Mouse (Mus musculus): ENCODE results near the gene Eif3a. TPM values are rescaled to one million over a fixed set of nuclear protein-coding genes. Genes with fewer than 3 reads are reported as not detected.

Eif3a gene
- polyA plus RNA-seq, 1 experiment from 2014 or later: 74.4 TPM

DNA sequence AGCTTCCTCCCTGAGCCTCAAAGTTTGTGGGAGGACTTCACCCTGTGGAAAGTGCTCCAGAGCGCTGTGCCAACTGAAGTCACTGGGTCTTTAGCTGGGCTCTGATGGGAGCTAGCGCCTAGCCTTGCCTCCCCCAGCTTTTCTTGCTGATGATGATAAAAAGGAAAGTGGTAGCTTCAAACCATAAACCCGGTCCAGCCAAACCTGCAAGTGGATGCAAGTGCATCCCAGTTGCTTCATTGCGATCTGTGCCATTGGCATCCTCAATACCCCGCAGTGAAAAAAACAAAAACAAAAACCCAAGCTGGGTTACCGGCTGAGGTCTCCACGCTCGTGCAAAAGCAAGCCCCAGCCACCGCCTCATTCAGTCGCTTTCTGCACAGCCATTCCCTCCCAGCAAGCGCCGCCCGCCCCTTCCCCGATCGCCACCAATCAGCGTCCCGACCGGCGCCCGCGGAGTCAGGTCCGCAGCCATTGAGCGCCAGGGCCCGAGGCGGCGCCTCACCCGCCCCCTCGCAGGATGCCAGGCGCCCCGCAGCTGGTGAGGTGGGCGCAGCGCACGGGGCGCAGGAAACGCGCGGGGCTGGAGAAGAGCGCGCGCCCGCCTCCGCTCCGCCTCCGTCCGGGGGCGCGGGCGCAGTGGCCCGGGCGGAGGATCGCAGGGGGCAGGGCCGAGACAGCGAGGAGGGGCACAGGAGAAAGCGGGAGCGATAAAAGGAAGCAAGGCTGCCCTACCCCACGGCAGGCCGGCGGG, 34.8 kb downstream of the Eif3a start, which contains the start of gene Nanos1:
Nanos1 (plus strand) TSS at position 550 of the 754 bp plus-strand sequence.
- peaks cover 19% of the 10 kb centered on the region for H3K27me3 ChIP-seq (ENCODE audit: control insufficient read depth, insufficient read depth, low read depth, low read length)
- under 1% methylated on average over 58 of the region's 58 CpGs for WGBS (ENCODE audit: insufficient replicate concordance)
- H3K4me1 ChIP-seq (ENCODE audit: control insufficient read depth, low read depth, low read length): peaks cover 20% of the 10 kb centered on the region
- peak within 1 kb of the TSS; percentile 77 for H3K9ac ChIP-seq (ENCODE audit: low read depth, low read length)
- H3K4me3 ChIP-seq (ENCODE audit: low read depth, low read length): peak within 1 kb of the TSS; percentile 80
- peak within 1 kb of the TSS; percentile 100 for H3K4me2 ChIP-seq (ENCODE audit: low read depth, low read length)
- peak; percentile 93 for ATAC-seq (ENCODE audit: low read depth)
- H3K9me3 ChIP-seq (replicated peaks; ENCODE audit: control insufficient read depth, low read length): no peaks in the 10 kb centered on the region
- H3K27ac ChIP-seq (ENCODE audit: low read length): peak within 1 kb of the TSS; percentile 70
- peaks cover 6% of the 10 kb centered on the region; the same call in 1 of the 2 replicates for H3K36me3 ChIP-seq (ENCODE audit: control insufficient read depth, insufficient read depth)

DNA sequence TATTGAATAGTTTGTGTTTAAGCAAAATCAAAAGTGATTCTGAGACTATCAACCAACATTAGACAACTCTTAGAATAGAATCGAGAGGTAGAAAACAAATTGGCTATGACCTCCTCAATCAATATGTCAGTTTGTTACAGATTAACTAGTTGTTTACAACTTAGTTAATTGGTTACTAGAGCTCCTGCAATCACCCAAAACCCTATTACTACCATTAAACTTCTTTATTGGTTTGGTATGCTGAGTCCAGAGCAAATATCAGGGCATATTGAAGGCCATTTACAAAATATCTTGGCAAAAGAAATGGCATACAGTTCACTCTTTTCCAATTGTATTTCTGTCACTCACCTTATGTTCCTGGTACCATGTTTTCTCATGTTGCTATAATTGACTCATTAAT, 42.7 kb downstream of the Eif3a start:
- H3K36me3 ChIP-seq (ENCODE audit: control insufficient read depth, insufficient read depth): no peaks in the 10 kb centered on the region
- H3K9me3 ChIP-seq (replicated peaks; ENCODE audit: control insufficient read depth, low read length): no peaks in the 10 kb centered on the region
- H3K27ac ChIP-seq (ENCODE audit: low read length): no peak overlapping the region
- H3K27me3 ChIP-seq (ENCODE audit: control insufficient read depth, insufficient read depth, low read depth, low read length): no peaks in the 10 kb centered on the region
- H3K4me2 ChIP-seq (ENCODE audit: low read depth, low read length): no peak overlapping the region
- no peak overlapping the region for H3K9ac ChIP-seq (ENCODE audit: low read depth, low read length)
- peaks cover 16% of the 10 kb centered on the region for H3K4me1 ChIP-seq (ENCODE audit: control insufficient read depth, low read depth, low read length)
- H3K4me3 ChIP-seq (ENCODE audit: low read depth, low read length): no peak overlapping the region
- no peak for ATAC-seq (ENCODE audit: low read depth)
- 38% methylated on average over 1 of the region's 1 CpGs for WGBS (ENCODE audit: insufficient replicate concordance)

DNA sequence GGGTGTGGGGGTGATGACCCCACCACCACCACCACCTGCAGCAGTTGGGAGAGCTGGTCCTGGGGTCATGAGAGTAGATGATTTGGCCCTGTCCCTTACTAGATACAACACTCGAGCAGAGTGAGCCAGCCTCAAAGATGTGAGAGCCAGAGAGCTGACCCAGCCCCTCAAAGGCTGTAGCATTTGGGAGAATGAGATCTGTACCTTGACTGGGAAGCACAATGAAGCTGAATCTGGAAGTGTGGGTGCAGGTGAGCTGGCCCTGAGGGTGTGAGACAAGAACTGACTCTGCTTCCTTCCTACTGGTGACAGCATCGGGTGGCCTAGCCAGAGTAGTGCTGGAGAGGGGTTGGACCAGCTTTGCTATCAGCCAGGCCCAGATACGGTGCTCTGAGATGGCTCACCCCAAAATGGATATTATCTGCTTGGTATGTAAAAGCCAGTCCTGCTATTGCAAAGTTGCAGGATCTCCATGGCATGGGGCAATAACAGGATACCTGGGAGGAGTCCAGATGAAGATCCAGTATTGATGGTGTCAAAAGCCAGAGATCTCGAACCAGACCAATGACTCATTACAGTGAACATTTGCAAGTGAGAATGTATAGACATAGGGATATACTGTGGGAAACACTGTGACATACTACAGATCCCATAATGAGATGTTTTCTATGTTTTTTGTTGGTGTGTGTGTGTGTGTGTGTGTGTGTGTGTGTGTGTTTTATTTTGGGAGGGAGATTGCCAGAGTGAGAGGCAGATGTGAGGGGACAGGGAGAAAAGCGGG, 46.5 kb downstream of the Eif3a start:
- Histone ChIP-seq H3K36me3 (ENCODE audit: control insufficient read depth, insufficient read depth) (no peaks in the 10 kb centered on the region), H3K4me1 (ENCODE audit: control insufficient read depth, low read depth, low read length) (peaks cover 16% of the 10 kb centered on the region), H3K27me3 (ENCODE audit: control insufficient read depth, insufficient read depth, low read depth, low read length) (no peaks in the 10 kb centered on the region), H3K27ac (ENCODE audit: low read length) (peak overlapping the region; percentile 74; the same call in 1 of the 2 replicates), H3K9me3 (replicated peaks; ENCODE audit: control insufficient read depth, low read length) (no peaks in the 10 kb centered on the region), H3K4me3 (ENCODE audit: low read depth, low read length) (no peak overlapping the region), H3K9ac (ENCODE audit: low read depth, low read length) (peak overlapping the region; percentile 29), H3K4me2 (ENCODE audit: low read depth, low read length) (peak overlapping the region; percentile 12)
- peak; percentile 99 for ATAC-seq (ENCODE audit: low read depth)
- WGBS (ENCODE audit: insufficient replicate concordance): 37% methylated on average over 5 of the region's 5 CpGs

DNA sequence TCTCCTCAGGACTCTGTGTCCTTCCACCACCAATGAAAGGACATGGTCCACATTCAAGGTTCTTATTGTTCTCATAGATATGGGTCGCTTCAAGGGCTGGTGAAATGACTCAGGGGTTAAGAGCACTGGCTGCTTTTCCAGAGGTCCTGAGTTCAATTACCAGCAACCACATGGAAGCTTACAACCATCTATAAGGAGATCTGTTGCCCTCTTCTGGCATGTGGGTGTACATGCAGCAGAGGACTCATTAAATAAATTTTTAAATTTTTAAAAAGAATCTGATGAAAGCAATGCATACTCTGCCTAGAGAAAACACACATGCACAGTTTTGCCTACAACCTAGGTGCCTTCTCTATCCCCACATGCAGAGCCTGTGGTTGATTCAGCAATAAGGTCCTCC, 49.9 kb downstream of the Eif3a start:
- H3K4me2 ChIP-seq (ENCODE audit: low read depth, low read length): no peak overlapping the region
- no peak for ATAC-seq (ENCODE audit: low read depth)
- 40% methylated on average over 1 of the region's 1 CpGs for WGBS (ENCODE audit: insufficient replicate concordance)

DNA sequence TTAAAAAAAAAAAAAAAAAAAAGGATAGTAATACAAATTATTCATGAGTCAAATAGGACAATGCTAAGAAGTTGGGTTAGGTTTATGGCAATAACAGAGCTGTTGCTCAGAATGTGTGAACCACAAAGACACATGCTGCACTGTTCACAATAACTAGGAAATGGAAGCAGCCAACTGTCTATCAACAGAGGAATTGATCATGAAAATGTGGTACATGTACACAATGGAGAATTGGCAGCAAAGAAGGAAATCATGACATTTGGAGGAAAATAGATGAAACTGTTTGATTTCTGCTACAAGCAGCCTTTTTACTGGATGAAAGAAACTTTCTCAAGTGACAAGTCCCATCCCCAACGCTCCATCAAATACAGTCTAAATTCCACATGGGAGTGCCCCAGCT, 58.5 kb downstream of the Eif3a start:
- peaks cover 7% of the 10 kb centered on the region for H3K4me1 ChIP-seq (ENCODE audit: control insufficient read depth, low read depth, low read length)
- no peak for ATAC-seq (ENCODE audit: low read depth)
- no peak overlapping the region for H3K4me2 ChIP-seq (ENCODE audit: low read depth, low read length)
- no peak overlapping the region for H3K27ac ChIP-seq (ENCODE audit: low read length)
- no peak overlapping the region for H3K9ac ChIP-seq (ENCODE audit: low read depth, low read length)
- H3K36me3 ChIP-seq (ENCODE audit: control insufficient read depth, insufficient read depth): no peaks in the 10 kb centered on the region
- peaks cover 4% of the 10 kb centered on the region; the same call in 1 of the 2 replicates for H3K27me3 ChIP-seq (ENCODE audit: control insufficient read depth, insufficient read depth, low read depth, low read length)
- H3K9me3 ChIP-seq (replicated peaks; ENCODE audit: control insufficient read depth, low read length): no peaks in the 10 kb centered on the region
- WGBS (ENCODE audit: insufficient replicate concordance): 73% methylated on average over 1 of the region's 1 CpGs
- no peak overlapping the region for H3K4me3 ChIP-seq (ENCODE audit: low read depth, low read length)

More for the DNA sequence above, 49.9 kb downstream of the Eif3a start:
- H3K36me3 ChIP-seq (ENCODE audit: control insufficient read depth, insufficient read depth): no peaks in the 10 kb centered on the region
- no peak overlapping the region for H3K9ac ChIP-seq (ENCODE audit: low read depth, low read length)
- no peaks in the 10 kb centered on the region for H3K27me3 ChIP-seq (ENCODE audit: control insufficient read depth, insufficient read depth, low read depth, low read length)
- H3K4me1 ChIP-seq (ENCODE audit: control insufficient read depth, low read depth, low read length): peaks cover 16% of the 10 kb centered on the region
- H3K9me3 ChIP-seq (replicated peaks; ENCODE audit: control insufficient read depth, low read length): no peaks in the 10 kb centered on the region
- no peak overlapping the region for H3K27ac ChIP-seq (ENCODE audit: low read length)
- no peak overlapping the region for H3K4me3 ChIP-seq (ENCODE audit: low read depth, low read length)

DNA sequence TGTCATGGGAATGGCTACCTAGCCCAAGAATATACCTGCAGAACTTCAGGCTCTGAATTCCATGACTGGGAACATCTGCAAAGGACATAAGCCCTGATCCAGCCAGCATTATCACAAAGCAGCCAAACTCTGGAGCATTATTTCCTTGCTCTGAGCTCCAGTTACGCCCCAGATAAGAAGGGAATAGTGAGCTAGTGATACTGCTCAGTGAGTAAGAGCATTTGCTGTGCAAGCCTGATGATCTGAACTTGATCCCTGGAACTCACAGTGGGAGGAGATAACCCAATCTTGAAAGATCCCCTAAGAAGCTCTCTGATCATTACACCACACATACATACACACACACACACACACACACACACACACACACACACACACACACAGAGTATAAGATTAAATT, 59.2 kb downstream of the Eif3a start:
- Histone ChIP-seq H3K4me3 (ENCODE audit: low read depth, low read length) (no peak overlapping the region), H3K36me3 (ENCODE audit: control insufficient read depth, insufficient read depth) (no peaks in the 10 kb centered on the region), H3K27ac (ENCODE audit: low read length) (no peak overlapping the region), H3K9ac (ENCODE audit: low read depth, low read length) (no peak overlapping the region), H3K4me2 (ENCODE audit: low read depth, low read length) (no peak overlapping the region), H3K9me3 (replicated peaks; ENCODE audit: control insufficient read depth, low read length) (no peaks in the 10 kb centered on the region), H3K4me1 (ENCODE audit: control insufficient read depth, low read depth, low read length) (peaks cover 7% of the 10 kb centered on the region), H3K27me3 (ENCODE audit: control insufficient read depth, insufficient read depth, low read depth, low read length) (peaks cover 4% of the 10 kb centered on the region; the same call in 1 of the 2 replicates)
- 58% methylated on average over 1 of the region's 1 CpGs for WGBS (ENCODE audit: insufficient replicate concordance)
- no peak for ATAC-seq (ENCODE audit: low read depth)

DNA sequence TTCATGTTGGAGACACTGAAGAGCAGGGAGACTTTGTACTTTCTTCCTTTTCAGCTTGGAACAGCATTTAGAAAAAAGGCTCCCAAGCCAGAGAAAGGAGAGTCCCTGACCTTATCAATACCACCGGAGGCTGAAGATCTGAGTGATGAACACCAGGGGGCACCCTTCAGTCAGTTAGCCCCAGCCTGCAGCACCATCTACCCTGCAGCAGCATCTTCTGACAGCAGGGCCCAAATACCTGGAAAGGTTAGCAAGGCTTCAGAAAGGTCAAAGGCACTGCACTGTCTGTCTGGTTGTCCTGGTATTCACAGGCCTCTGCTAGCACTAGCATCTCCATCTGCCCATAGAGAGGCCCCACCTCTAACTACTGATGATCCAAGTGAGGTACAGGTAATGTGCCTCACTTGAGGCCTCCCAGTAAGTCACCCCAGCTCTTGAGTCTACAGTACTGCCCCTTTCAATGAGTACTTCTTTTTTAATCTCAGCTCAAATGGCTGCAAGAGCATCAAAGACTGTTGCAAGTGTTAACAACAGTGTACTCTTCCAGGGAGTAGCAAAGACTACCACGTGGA, 60.1 kb downstream of the Eif3a start:
- no peak overlapping the region for H3K4me3 ChIP-seq (ENCODE audit: low read depth, low read length)
- H3K9ac ChIP-seq (ENCODE audit: low read depth, low read length): no peak overlapping the region
- peaks cover 7% of the 10 kb centered on the region for H3K4me1 ChIP-seq (ENCODE audit: control insufficient read depth, low read depth, low read length)
- H3K36me3 ChIP-seq (ENCODE audit: control insufficient read depth, insufficient read depth): no peaks in the 10 kb centered on the region
- no peaks in the 10 kb centered on the region for H3K9me3 ChIP-seq (replicated peaks; ENCODE audit: control insufficient read depth, low read length)
- 51% methylated on average over 2 of the region's 2 CpGs for WGBS (ENCODE audit: insufficient replicate concordance)
- peak; percentile 74; the same call in 1 of the 2 replicates for ATAC-seq (ENCODE audit: low read depth)
- H3K4me2 ChIP-seq (ENCODE audit: low read depth, low read length): no peak overlapping the region
- peaks cover 4% of the 10 kb centered on the region; the same call in 1 of the 2 replicates for H3K27me3 ChIP-seq (ENCODE audit: control insufficient read depth, insufficient read depth, low read depth, low read length)
- no peak overlapping the region for H3K27ac ChIP-seq (ENCODE audit: low read length)

DNA sequence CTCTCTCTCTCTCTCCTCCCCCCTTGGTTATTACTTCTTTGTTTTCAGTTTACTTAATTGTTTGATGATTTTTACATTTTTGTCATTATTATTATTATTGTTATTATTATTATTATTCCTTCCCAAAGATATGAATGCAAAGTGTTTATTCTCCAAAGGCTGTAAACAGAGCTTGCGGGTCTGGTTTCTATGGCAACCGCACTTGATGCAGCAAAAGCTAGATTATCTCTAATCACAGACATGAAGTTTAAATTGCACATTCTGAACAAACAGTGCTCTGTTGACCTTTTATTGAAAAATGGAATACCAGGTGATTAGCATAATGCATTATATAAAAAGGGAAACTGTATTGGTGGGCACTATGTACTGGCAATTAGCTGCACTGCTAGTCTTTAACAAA, 74.1 kb downstream of the Eif3a start:
- Histone ChIP-seq H3K4me1 (ENCODE audit: control insufficient read depth, low read depth, low read length) (no peaks in the 10 kb centered on the region), H3K27me3 (ENCODE audit: control insufficient read depth, insufficient read depth, low read depth, low read length) (peaks cover 2% of the 10 kb centered on the region; the same call in 1 of the 2 replicates), H3K27ac (ENCODE audit: low read length) (no peak overlapping the region), H3K36me3 (ENCODE audit: control insufficient read depth, insufficient read depth) (no peaks in the 10 kb centered on the region), H3K4me2 (ENCODE audit: low read depth, low read length) (no peak overlapping the region), H3K9ac (ENCODE audit: low read depth, low read length) (no peak overlapping the region), H3K9me3 (replicated peaks; ENCODE audit: control insufficient read depth, low read length) (no peaks in the 10 kb centered on the region), H3K4me3 (ENCODE audit: low read depth, low read length) (no peak overlapping the region)
- WGBS (ENCODE audit: insufficient replicate concordance): 80% methylated on average over 2 of the region's 2 CpGs
- ATAC-seq (ENCODE audit: low read depth): no peak

Measured in liver, embryonic 16.5 days (tissue).